Mouse (Mus musculus) thymus, adult 2 months (tissue): Measurements from ENCODE around the gene Fmc1. TPM values are rescaled to one million over a fixed set of nuclear protein-coding genes. Genes with fewer than 3 reads are reported as not detected.
"Not testable (repeated sequence)": the region's sequence is repeated elsewhere in the genome, so short reads cannot be mapped to it uniquely, and the experiment has no call there.

Experiments
- DNase-seq: peaks from one replicate; pipeline ENCODE4 v3.0.0; 2021
- H3K27ac ChIP-seq: fragments of 200-500 bp; 2 replicates; pipeline ENCODE4 v1.5.1; 2012; ENCODE audit warnings: low read length, control low read depth; ENCODE audit not compliant: control insufficient read depth, insufficient read depth
- H3K27me3 ChIP-seq: fragments of 200-500 bp; 2 replicates; pipeline ENCODE4 v1.6.1; 2012; ENCODE audit warnings: mild to moderate bottlenecking, low read length, moderate library complexity, mixed read lengths; ENCODE audit not compliant: control insufficient read depth, insufficient read depth
- H3K36me3 ChIP-seq: fragments of 200-500 bp; 2 replicates; pipeline ENCODE4 v1.6.1; 2012; ENCODE audit warnings: mild to moderate bottlenecking, low read length, moderate library complexity; ENCODE audit not compliant: control insufficient read depth, insufficient read depth
- H3K4me1 ChIP-seq: fragments of 200-500 bp; replicated peaks from 2 replicates; pipeline ENCODE4 v1.6.1; 2012; ENCODE audit warnings: low read length; ENCODE audit not compliant: control insufficient read depth, insufficient read depth
- H3K4me3 ChIP-seq: fragments of 200-500 bp; 2 replicates; pipeline ENCODE4 v1.5.1; 2012; ENCODE audit warnings: mild to moderate bottlenecking, low read length, control low read depth, moderate library complexity; ENCODE audit not compliant: control insufficient read depth, insufficient read depth
- CTCF ChIP-seq: fragments of 200-500 bp; IDR thresholded peaks from 2 replicates; pipeline ENCODE4 v1.5.1; 2012; ENCODE audit warnings: mild to moderate bottlenecking, control low read depth, low read length, moderate library complexity, borderline replicate concordance; ENCODE audit not compliant: control insufficient read depth, poor library complexity, insufficient read depth; ENCODE audit errors: extremely low read depth
- POLR2A ChIP-seq: fragments of 200-500 bp; IDR thresholded peaks from 2 replicates; pipeline ENCODE4 v1.6.1; 2012; ENCODE audit warnings: mild to moderate bottlenecking, low read length, control low read depth, moderate library complexity; ENCODE audit not compliant: control insufficient read depth, poor library complexity, insufficient read depth; ENCODE audit errors: extremely low read depth
- WGBS: fragments of 180-500 bp; shearing (Covaris S2); methylation state at CpG from one replicate; pipeline ENCODE4 v1.1.7; 2018; 5-methylcytosine and 5-hydroxymethylcytosine counted together
- polyA plus RNA-seq: library from polyadenylated mRNA; depleted of rRNA; stranded (reverse); fragments of >200 nt; gene quantifications from 2 replicates; pipeline ENCODE4 v1.2.3, GENCODE M21; 2012

Gene Fmc1
- polyA plus RNA-seq, 1 experiment, result 185 TPM

DNA sequence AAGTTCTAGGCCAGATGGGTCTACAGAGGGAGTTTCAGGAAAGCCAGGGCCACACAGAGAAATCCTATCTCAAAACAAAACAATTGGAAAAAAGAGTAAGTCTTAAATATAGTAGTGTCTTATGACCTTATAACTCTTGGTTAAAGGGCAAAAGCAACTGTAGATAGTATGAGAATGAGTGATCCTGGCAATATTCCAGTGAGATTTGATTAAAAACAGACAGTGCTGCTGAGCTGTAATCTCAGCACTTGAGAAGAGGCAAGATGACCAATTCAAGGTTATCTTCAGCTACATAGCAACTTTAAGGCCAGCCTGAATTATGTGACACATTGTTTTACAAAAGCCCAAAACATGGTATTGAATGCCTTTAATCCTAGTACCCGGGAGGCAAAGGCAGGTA, 14.4 kb downstream of the Fmc1 start:
- WGBS, result 97% methylated on average over 1 of the region's 1 CpGs
- Histone ChIP-seq H3K27me3 (no peaks in the 10 kb centered on the region), H3K27ac (no peak overlapping the region), H3K4me1 (no peaks in the 10 kb centered on the region), H3K36me3 (no peaks in the 10 kb centered on the region), H3K4me3 (no peak overlapping the region)
- no peak for TF ChIP-seq POLR2A
- DNase-seq, result no peak

DNA sequence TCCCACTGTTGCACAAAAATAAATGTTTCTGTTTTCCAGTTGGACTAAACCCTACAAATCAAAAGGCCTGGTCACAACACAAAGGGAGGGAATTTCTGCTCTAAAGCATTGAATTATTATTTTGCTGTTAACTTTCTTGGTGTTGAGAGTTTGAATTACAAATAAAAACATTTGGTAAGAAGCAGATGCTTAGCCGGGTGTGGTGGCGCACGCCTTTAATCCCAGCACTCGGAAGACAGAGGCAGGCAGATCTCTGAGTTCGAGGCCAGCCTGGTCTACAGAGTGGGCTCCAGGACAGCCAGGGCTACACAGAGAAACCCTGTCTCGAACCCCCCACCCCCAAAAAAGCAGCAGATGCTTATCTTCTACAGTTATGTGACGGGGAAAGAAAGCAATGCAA, 15.3 kb downstream of the Fmc1 start:
- not testable (repeated sequence) for DNase-seq, H3K36me3 ChIP-seq, H3K27ac ChIP-seq, H3K27me3 ChIP-seq, H3K4me1 ChIP-seq, H3K4me3 ChIP-seq
- 94% methylated on average over 7 of the region's 7 CpGs for WGBS

DNA sequence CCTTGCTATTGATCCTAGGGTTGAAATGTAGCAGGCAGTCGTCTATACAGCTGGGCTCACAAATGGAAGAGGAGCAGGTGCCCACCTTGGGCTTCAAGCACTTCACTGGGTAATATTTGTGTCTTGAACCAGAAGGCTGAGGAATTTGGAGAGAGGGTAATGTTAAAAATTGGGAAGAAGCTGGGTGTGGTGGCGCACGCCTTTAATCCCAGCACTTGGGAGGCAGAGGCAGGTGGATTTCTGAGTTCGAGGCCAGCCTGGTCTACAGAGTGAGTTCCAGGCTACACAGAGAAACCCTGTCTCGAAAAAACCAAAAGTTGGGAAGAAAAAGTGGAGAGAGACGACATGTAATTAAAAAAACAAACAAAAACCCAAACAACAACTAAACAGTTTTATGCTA, 16.5 kb downstream of the Fmc1 start:
- not testable (repeated sequence) for H3K36me3 ChIP-seq, H3K27me3 ChIP-seq, H3K4me3 ChIP-seq, DNase-seq, H3K4me1 ChIP-seq, H3K27ac ChIP-seq
- 85% methylated on average over 6 of the region's 6 CpGs for WGBS

DNA sequence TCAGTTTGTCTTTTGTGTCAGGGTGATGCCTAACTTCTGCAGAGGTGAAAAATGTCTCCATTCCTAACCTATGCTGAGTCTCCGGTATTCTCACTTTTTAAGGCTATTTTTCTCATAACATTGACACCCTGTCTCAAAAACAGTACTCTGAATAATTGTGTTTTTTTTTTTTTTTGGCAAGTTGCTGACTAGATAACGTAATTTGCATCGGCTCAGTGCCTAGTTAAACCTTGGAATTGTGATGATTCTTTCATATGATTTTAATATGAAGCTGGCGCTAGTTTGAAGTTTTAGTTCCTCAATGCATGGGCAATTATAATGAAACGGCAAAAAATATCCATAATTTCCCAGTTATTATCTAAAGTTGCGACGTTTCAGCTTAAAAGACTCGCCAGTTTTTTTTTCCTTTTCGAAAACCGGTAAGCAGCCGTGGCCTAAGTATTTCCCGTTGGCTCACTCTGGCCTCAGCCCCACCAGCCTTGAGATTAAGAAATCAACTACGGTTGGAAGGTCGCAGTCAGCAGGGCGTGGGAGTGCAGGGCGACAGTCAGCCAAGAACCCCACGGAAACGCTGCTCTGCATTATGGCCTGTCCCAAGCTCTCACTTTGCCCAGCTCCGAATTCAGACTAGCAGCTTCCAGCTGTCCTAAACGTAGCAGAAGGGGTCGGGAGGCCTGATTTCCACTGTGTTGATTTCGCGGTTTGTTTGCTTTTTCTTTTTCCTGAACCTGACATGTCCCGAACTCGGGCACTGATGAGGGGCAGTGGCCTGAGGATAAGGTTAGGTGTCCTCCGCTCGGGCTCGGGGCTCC, 17.2 kb downstream of the Fmc1 start:
- no peaks in the 10 kb centered on the region for H3K27me3 ChIP-seq
- TF ChIP-seq POLR2A (no peak), CTCF (no peak)
- no peak for DNase-seq
- peak overlapping the region; percentile 70 for H3K27ac ChIP-seq
- H3K36me3 ChIP-seq, result no peaks in the 10 kb centered on the region
- H3K4me1 ChIP-seq, result no peaks in the 10 kb centered on the region
- H3K4me3 ChIP-seq, result peak overlapping the region; percentile 60
- WGBS, result 3% methylated on average over 28 of the region's 28 CpGs

DNA sequence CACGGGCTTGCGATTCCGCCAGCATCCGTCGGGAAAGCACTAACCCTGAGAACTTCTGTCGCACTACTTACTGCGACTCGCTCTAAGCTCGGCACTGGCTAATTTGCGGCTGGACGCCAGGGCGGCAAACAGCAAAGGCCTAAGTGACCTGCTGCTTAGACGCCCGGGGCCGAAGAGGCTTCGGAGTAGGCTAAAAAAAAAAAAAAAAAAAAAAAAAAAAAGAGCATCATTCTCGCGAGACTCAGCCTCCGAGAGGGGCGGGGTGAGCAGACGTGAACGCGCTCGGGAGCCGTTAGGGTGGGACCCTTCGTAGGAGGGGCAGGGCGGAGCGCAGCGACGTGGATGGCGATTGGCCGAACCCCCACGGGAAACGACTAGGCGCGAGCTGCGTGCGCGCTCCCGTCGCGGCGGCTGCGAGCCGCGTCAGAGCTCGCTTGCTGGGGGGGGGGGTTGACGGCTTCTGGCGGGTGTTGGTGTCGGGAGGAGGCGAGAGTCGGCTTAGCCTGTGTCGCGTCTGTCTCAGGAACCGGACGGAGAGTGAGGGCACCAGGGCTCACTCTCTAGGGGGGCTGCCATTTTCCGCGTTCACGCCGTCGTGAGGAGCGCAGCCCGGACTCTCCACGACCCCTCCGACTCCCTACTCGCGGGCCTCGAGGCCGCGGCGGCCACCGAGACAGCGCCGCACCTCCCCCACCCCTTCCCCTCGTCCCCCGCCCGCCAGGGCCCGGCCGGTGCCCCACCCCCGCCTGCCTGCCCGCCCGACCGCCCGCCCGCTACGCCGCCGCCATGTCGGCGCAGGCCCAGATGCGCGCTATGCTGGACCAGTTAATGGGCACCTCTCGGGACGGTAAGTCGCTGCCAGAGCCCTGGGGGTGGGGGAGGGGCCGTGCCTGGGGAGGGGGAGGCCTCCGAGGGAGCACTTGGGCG, 18.0 kb downstream of the Fmc1 start, which contains the start of gene Luc7l2:
Gene Luc7l2, plus strand, starts transcription at position 273 of the 927 bp plus-strand sequence.
- H3K4me1 ChIP-seq, result no peaks in the 10 kb centered on the region
- peak; percentile 94 for DNase-seq
- no peaks in the 10 kb centered on the region for H3K27me3 ChIP-seq
- H3K27ac ChIP-seq, result peak within 1 kb of the TSS; percentile 89
- H3K36me3 ChIP-seq, result no peaks in the 10 kb centered on the region
- TF ChIP-seq CTCF, result peak; percentile 35; the same call in 1 of the 2 replicates
- peak; percentile 89 for TF ChIP-seq POLR2A
- under 1% methylated on average over 98 of the region's 98 CpGs for WGBS
- peak within 1 kb of the TSS; percentile 94 for H3K4me3 ChIP-seq

DNA sequence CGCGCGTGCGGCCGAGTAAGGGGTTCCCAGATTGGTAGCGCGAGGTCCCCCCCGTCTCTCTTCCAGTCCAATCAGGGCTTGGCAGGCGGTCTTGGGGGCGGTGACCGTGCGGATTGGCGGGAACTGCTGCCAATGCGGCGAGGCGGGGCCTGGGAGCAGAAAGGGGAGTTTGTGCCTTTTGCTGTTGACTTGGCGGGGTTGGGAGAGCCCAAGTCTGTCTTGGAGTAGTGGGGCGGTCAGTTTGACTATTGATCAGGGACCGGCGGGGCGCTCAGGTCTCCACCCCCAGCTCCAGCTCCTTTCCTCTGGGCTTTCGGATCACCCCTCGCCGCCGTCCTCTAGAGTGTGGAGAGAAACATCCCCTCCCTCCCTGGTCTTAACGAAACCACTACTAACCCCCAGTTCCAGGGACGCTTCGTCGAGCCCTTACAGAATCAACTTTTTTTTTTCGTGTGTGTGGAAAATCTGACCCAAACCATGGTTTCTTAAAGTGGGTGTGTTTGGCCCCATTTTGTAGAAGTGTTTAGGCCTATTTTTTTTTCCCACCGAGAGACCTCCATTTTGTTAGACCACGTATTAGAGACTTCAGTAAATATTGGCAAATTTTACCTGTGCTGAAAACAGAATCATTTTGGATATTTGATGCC, 18.8 kb downstream of the Fmc1 start:
- Histone ChIP-seq H3K36me3 (no peaks in the 10 kb centered on the region), H3K4me3 (peak overlapping the region; percentile 94), H3K27ac (peak overlapping the region; percentile 89), H3K27me3 (no peaks in the 10 kb centered on the region), H3K4me1 (no peaks in the 10 kb centered on the region)
- WGBS, result under 1% methylated on average over 32 of the region's 32 CpGs
- DNase-seq, result peak; percentile 98
- TF ChIP-seq POLR2A, result peak; percentile 50
- 0 out of 2 replicates have a peak, but pooled peaks have one; percentile 48 for TF ChIP-seq CTCF
